Mouse (Mus musculus) adrenal gland, postnatal 14 days (tissue): ENCODE measurements at regions not wholly inside any gene's neighbourhood (a gene's known extent, or its start where the extent isn't known, plus 50 kb on each side); places are given as distances from the start of the nearest gene placed in this dataset.
"Not testable (repeated sequence)": the region's sequence is repeated elsewhere in the genome, so short reads cannot be mapped to it uniquely, and the experiment has no call there.

ENCODE experiments used
- DNase-seq: peaks from one replicate; pipeline ENCODE4 v3.0.0; 2021; ENCODE audit warnings: mixed read lengths

GRCm38 (mm10) chr12:107180501-107180900 is 307.9 kb upstream of the 3110018I06Rik start:
- no peak for DNase-seq

- no peak for DNase-seq
Observed at GRCm38 (mm10) chr12:107181291-107181690, 307.1 kb upstream of the 3110018I06Rik start.

GRCm38 (mm10) chr12:107182091-107182655 is 306.3 kb upstream of the 3110018I06Rik start:
- no peak for DNase-seq

DNA sequence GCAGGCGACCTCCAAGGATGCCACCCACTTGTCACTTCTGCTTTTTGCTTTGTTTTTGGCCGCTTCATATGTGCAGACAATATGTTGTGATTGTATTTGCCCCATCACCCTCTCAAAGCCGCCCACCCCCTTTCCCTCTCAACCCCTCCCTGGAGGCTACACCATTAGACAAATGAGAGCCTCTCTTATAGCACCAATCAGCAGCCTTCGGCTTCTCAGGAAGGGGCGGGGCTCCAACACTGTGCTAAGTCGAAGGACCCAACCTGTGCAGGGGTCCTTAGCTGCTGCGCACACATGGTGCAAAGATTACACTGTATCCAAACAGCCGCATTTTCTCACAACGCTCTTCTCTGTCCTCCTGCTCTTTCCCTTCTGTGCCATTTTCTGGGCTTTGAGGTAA is 305.1 kb upstream of the 3110018I06Rik start:
- no peak for DNase-seq

DNA sequence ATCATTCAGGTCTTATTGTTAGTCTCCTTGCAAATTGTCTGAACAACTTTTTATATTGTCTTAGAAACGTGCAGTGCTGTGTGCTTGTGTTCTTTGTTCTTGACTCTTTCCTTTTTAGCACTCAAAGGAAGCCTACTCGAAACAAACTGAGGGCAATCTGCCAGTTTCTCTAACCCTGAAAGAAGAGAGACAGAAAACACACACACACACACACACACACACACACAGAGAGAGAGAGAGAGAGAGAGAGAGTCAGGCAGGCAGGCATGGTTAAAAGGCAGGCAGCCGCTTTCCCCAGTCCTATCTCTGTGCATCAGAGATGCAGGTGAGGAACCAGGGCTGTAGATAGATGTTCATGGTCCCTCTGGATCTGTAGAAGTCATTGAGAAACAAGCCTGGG is 304.0 kb upstream of the 3110018I06Rik start:
- no peak for DNase-seq

DNA sequence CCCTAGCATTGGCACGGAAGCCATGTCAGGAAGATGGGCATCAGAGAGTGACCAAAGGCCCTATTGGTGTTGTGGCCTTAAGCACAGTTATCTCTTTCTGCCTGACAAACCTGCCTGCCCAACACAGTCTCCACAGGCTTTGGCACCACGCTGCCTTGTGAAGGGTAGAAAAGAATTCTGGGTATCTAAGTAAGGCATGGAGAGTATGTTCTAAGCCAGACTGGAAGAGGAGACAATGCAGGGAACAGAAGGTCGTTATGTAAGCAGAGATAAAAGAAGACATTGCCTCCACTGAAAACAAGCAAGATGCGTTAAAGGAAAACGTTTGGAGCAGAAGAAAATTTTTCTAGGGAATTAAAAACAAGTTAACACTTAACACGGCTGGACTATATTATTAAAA is 302.1 kb upstream of the 3110018I06Rik start:
- no peak for DNase-seq

DNA sequence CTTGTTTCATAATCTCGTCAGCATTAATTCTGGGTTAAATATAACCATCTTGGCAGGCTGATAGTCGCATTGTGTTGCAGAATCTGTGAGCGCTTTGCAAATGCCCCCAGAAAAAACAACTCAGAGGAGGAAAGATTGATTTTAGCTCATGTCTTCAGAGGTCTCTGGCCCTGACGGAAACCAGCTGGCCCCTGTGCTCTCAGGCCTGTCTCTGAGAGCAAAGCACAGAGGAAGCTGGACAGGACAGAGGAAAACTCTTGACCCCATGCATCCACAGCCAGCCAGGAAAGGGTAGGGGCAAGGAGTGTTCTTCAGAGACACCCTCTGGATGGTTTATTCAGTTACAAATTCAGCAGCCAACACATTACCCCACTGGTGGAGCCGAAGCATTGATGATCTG is 300.4 kb upstream of the 3110018I06Rik start:
- no peak for DNase-seq

DNA sequence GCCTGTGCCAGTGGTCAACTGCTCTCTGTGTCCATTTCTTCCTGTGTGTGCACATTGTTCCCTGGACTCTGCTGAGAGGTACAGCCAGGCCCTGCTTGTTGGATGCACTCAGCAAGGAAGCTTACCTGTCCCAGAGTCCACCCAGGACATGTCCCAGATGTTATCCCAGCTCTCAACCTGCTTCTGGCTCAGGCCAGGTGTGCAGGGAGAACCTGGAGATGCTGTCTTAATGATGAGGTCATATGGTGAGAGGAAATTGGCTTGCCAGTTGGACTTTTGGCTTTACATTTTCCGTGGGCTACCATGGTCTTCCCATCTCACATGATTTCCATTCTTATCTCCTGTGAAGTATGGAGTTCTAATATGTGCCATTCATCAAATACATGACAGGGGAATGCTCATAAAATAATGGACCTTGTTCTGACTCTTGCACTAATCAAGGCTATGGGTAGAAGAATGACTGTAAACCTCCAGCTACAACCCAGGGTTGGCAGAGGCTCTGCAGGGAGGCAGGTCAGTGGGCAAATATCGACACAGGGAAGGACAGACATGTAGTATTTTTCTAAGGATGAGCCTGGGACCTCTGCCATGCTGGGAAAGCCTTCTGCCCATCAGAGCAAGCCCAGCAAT is 289.9 kb upstream of the 3110018I06Rik start:
- DNase-seq, result no peak

- no peak for DNase-seq
Observed at GRCm38 (mm10) chr12:107200903-107201302, 287.5 kb upstream of the 3110018I06Rik start.

DNA sequence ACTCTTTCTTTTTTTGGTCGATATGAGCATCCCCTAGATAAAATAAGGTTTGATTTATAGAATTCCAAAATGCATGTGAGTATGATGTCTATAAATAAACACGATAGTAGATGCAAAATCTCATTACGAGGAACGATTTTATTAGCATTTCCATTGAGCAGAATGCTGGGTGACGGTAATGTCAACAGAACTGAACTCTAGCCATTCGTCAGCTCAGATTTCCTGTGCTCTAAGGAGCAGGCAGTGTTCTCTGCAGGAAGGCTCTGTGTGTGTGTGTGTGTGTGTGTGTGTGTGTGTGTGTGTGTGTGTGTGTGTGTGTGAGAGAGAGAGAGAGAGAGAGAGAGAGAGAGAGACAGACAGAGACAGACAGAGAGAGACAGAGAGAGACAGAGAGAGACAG is 279.6 kb upstream of the 3110018I06Rik start:
- not testable (repeated sequence) for DNase-seq

DNA sequence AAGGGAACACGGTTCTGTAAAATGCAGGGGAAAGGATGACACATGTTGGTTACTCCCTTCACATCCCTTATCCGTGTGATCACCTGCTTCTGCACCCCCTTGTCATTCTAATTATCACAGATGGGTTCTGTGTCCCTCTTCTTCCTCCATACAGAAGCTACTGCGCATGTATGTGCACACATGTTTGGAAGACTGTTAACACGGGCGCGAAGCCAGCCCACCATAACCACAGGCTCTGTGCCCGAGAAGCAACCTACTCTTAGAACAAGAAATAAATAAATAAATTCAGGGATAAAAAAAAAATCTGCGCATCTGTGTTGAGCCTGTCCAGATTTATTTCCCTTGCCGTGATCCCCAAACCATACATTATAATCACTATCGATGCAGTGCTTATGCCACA is 275.6 kb upstream of the 3110018I06Rik start:
- no peak for DNase-seq

DNA sequence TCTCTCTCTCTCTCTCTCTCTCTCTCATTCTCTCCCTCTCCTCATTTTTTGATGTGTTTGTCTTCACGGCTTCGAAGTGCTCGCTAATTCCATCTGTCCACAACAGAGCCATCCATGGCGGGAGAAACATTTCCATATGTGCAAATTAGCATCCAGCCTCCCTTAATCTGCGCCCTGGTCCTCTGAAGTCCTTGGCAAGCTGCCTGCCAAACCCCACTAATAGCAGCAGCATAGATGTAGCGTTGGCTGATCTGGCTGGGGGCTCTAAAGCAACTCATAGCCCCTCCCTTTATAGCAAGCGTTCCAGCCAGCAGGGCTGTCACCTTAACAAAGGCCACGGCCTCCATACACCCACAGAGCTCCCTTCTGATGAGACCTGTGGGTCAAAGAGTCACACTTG is 272.3 kb upstream of the 3110018I06Rik start:
- no peak for DNase-seq

GRCm38 (mm10) chr12:107221276-107221970 is 267.0 kb upstream of the 3110018I06Rik start:
- DNase-seq, result no peak

- DNase-seq, result no peak
Observed at GRCm38 (mm10) chr12:107222106-107222505, 266.3 kb upstream of the 3110018I06Rik start.

DNA sequence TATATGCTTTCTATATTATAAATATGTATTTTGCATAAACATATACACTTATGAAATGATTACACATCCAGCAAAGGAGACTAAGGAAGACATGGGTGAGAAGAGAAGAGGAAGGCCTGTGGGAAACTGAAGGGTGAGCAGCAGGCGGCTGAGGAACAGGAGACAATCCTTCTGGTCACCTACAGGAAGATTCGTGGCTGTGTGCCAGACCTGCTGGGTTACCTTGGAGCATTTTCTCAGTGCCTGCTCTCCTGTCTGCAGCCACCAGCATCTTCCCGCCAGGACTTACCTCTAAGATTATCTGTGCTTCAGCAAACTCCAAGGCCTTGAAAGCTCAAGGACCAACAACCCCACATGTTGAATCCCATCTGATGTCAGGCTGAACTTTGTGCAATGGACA is 258.3 kb upstream of the 3110018I06Rik start:
- DNase-seq, result no peak

GRCm38 (mm10) chr12:107231629-107232028 is 256.8 kb upstream of the 3110018I06Rik start:
- DNase-seq, result no peak

DNA sequence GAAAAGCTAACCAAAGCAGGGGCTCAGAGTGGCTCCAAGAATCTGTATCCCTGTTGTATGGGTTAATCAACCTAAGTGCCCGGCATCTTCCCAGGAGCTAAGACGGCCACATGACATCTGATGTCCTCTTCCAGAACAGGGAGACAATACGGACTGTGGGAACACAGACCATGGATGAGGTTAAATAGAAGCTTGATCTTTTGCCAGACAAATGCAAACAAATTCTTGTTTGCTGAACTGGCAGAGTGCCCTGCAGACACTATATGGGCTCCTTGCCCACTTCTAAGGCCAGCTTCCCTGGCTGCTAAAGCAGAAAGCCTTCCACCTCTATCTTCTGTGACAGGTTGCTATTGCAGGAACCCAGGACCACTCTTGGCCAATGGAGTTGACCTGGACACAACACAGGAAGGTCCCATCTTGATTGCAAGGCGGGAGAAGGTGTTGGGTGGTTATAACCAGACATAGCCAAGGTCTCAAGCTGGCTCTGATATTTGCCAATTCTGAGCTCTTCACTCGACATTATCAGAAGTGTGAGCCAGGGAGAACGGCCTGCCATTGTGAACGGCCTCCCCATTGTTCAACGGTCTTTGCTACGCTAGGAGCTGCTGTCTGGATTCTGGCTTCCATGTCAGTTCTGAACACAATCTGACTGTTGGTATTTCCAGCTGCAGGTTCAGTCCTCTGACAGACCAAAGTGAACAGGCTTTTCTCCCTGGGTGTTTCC is 237.5 kb upstream of the 3110018I06Rik start:
- DNase-seq, result no peak

- no peak for DNase-seq
Observed at GRCm38 (mm10) chr12:107251981-107252380, 236.5 kb upstream of the 3110018I06Rik start.

GRCm38 (mm10) chr12:107262076-107262475 is 226.4 kb upstream of the 3110018I06Rik start:
- no peak for DNase-seq

DNA sequence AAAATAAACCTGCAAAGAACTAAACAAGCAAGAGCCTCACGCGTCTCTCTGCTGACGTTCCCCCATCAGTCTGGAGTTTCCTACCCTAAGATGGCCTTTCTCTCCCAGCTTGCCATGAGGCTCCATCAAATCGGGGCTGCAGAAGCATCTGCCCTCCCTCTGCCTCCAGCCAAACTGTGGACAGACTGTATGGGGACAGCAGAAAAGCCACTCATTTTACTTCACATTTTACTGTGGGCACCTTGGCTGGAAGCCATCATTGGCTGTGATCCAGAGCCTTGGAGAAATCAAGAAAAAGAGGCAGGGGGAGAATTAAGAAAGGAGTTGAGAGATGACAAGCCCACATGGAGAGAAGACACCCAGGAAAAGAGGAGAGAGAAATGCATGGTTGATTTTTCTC is 225.9 kb upstream of the 3110018I06Rik start:
- no peak for DNase-seq

GRCm38 (mm10) chr12:107266696-107267095 is 221.7 kb upstream of the 3110018I06Rik start:
- no peak for DNase-seq

- DNase-seq, result no peak
Observed at GRCm38 (mm10) chr12:107285622-107286021, 202.8 kb upstream of the 3110018I06Rik start.

DNA sequence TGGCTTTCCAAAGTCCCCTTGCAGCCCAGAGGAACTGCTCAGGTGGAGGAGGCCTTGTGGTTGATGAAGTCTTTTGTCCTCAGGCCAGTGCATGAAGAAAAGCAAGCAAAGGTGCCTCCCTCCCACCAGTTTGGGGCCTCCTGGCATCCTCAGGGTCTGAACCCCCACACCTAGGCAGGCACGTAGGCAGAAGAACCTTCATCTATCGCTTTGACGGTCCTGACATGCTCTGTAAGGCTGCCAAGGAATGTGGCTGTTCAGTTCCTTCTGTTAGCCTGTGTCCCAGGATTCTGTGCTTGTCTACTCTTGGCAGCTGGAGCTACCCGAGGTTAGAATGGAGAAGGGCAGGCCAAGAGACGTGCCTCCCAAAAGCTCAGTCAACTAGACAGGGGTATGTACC is 197.1 kb upstream of the 3110018I06Rik start:
- no peak for DNase-seq
